Mouse (Mus musculus): ENCODE results near the gene Zfr2. TPM values are rescaled to one million over a fixed set of nuclear protein-coding genes. Genes with fewer than 3 reads are reported as not detected.

The Zfr2 gene
- polyA plus RNA-seq, 1 experiment = 93.1 TPM

GRCm38 (mm10) chr10:81261025-81261424 is 28.1 kb downstream of the Zfr2 start:
- no peak overlapping the region for H3K4me3 ChIP-seq (ENCODE audit: insufficient read depth, low read length)
- H3K4me1 ChIP-seq (ENCODE audit: control insufficient read depth, insufficient read depth, low read length) = peaks cover 6% of the 10 kb centered on the region
- no peak overlapping the region for H3K27ac ChIP-seq (ENCODE audit: insufficient read depth, low read length)
- TF ChIP-seq CTCF (IDR thresholded peaks at IDR 0.05; ENCODE audit: extremely low read depth, insufficient read depth, low read length) (no peak), POLR2A (IDR thresholded peaks at IDR 0.05; ENCODE audit: extremely low read depth, insufficient read depth, low read length) (no peak)

DNA sequence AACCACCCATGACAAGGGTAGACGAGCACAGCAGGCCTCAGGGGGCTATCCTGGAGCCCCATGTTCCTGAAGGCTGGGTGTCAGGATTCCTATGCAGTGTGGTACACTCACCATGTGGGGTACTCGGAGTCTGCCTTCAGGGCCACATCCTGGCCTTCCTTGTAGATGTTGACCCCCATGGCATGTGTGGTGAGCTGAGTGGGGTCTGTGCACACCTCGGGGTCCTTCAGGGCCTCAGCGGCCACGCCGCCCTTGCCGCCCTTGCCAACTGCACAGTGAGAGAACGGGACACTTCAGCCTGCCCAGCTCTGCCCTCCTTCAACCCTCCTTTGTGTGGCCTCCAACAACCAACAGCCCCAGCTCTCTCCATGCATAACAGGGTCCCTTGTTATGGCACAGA is 32.6 kb downstream of the Zfr2 start:
- Histone ChIP-seq H3K4me1 (ENCODE audit: control insufficient read depth, insufficient read depth, low read length) (no peaks in the 10 kb centered on the region), H3K27ac (ENCODE audit: insufficient read depth, low read length) (no peak overlapping the region), H3K4me3 (ENCODE audit: insufficient read depth, low read length) (no peak overlapping the region)
- TF ChIP-seq POLR2A (IDR thresholded peaks at IDR 0.05; ENCODE audit: extremely low read depth, insufficient read depth, low read length) (no peak), CTCF (IDR thresholded peaks at IDR 0.05; ENCODE audit: extremely low read depth, insufficient read depth, low read length) (no peak)

DNA sequence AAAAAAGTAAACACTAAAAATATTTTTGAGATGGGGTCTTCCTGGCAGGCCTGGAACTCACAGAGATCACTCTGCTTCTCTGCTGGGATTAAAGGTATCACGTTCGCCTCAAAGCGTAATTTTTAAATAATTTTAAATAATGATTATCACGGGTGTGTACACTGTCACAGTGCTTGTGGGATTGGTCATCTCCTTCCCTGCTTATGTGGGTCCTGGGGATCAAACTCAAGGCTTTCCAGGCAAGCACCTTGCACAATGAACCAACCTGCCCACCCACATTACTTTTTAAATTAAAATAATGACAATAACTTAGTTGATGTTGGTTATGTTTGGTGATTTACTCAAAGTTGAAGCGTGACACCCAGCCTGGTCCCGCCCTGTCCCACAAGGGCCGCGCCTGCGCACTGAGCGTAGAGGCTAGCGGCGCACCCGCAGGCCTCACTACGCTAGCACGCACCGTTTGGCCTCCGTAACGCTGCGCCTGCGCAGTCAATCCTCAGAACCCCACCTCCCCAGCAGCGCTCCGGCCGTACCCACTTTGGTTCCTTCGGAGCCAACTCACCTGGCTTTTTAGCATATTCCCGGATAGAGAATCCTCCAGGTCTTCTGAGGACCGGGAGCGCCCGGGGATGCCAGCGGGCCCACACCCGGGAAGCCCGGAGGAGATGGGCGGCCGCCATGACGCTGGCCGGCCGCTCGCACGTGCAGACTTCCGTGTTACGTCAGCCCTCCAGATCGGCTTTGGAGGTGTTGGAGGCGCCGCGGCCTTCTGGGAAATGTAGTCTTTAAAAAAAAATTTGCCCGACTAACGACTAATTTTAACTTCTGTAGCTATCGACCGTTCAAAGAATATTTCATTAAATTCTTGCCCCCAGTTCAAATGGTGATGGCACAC is 33.5 kb downstream of the Zfr2 start, which contains the start of the genes Mrpl54 and Apba3:
Gene Mrpl54 (minus strand): TSS at position 724 of the 895 bp plus-strand sequence.
Gene Apba3 (plus strand): TSS at position 750 of the 895 bp plus-strand sequence.
- Histone ChIP-seq H3K4me3 (ENCODE audit: insufficient read depth, low read length) (peak within 1 kb of the TSS; percentile 49), H3K4me1 (ENCODE audit: control insufficient read depth, insufficient read depth, low read length) (no peaks in the 10 kb centered on the region), H3K27ac (ENCODE audit: insufficient read depth, low read length) (peak within 1 kb of the TSS; percentile 85)
- peak; percentile 53; the same call in 1 of the 2 replicates for TF ChIP-seq POLR2A (IDR thresholded peaks at IDR 0.05; ENCODE audit: extremely low read depth, insufficient read depth, low read length)
- no peak for TF ChIP-seq CTCF (IDR thresholded peaks at IDR 0.05; ENCODE audit: extremely low read depth, insufficient read depth, low read length)

GRCm38 (mm10) chr10:81268056-81268455 is 35.1 kb downstream of the Zfr2 start:
- peak; percentile 86; the same call in 1 of the 2 replicates for TF ChIP-seq POLR2A (IDR thresholded peaks at IDR 0.05; ENCODE audit: extremely low read depth, insufficient read depth, low read length)
- TF ChIP-seq CTCF (IDR thresholded peaks at IDR 0.05; ENCODE audit: extremely low read depth, insufficient read depth, low read length) = no peak
- peak overlapping the region; percentile 49 for H3K4me3 ChIP-seq (ENCODE audit: insufficient read depth, low read length)
- H3K4me1 ChIP-seq (ENCODE audit: control insufficient read depth, insufficient read depth, low read length) = no peaks in the 10 kb centered on the region
- no peak overlapping the region for H3K27ac ChIP-seq (ENCODE audit: insufficient read depth, low read length)

- Histone ChIP-seq H3K4me1 (ENCODE audit: control insufficient read depth, insufficient read depth, low read length) (no peaks in the 10 kb centered on the region), H3K4me3 (ENCODE audit: insufficient read depth, low read length) (peak overlapping the region; percentile 49), H3K27ac (ENCODE audit: insufficient read depth, low read length) (no peak overlapping the region)
- TF ChIP-seq CTCF (IDR thresholded peaks at IDR 0.05; ENCODE audit: extremely low read depth, insufficient read depth, low read length) = no peak
- TF ChIP-seq POLR2A (IDR thresholded peaks at IDR 0.05; ENCODE audit: extremely low read depth, insufficient read depth, low read length) = no peak
These were observed 35.9 kb downstream of the Zfr2 start for GRCm38 (mm10) chr10:81268643-81269412.

GRCm38 (mm10) chr10:81272356-81272755 is 39.4 kb downstream of the Zfr2 start:
- H3K4me3 ChIP-seq (ENCODE audit: insufficient read depth, low read length) = no peak overlapping the region
- no peaks in the 10 kb centered on the region for H3K4me1 ChIP-seq (ENCODE audit: control insufficient read depth, insufficient read depth, low read length)
- TF ChIP-seq POLR2A (IDR thresholded peaks at IDR 0.05; ENCODE audit: extremely low read depth, insufficient read depth, low read length) = no peak
- TF ChIP-seq CTCF (IDR thresholded peaks at IDR 0.05; ENCODE audit: extremely low read depth, insufficient read depth, low read length) = no peak
- no peak overlapping the region for H3K27ac ChIP-seq (ENCODE audit: insufficient read depth, low read length)

GRCm38 (mm10) chr10:81273842-81274241 is 40.9 kb downstream of the Zfr2 start:
- TF ChIP-seq CTCF (IDR thresholded peaks at IDR 0.05; ENCODE audit: extremely low read depth, insufficient read depth, low read length) (no peak), POLR2A (IDR thresholded peaks at IDR 0.05; ENCODE audit: extremely low read depth, insufficient read depth, low read length) (no peak)
- Histone ChIP-seq H3K27ac (ENCODE audit: insufficient read depth, low read length) (no peak overlapping the region), H3K4me3 (ENCODE audit: insufficient read depth, low read length) (no peak overlapping the region), H3K4me1 (ENCODE audit: control insufficient read depth, insufficient read depth, low read length) (no peaks in the 10 kb centered on the region)

GRCm38 (mm10) chr10:81277676-81278075 is 44.7 kb downstream of the Zfr2 start:
- no peak for TF ChIP-seq POLR2A (IDR thresholded peaks at IDR 0.05; ENCODE audit: extremely low read depth, insufficient read depth, low read length)
- Histone ChIP-seq H3K4me3 (ENCODE audit: insufficient read depth, low read length) (no peak overlapping the region), H3K27ac (ENCODE audit: insufficient read depth, low read length) (no peak overlapping the region), H3K4me1 (ENCODE audit: control insufficient read depth, insufficient read depth, low read length) (no peaks in the 10 kb centered on the region)

DNA sequence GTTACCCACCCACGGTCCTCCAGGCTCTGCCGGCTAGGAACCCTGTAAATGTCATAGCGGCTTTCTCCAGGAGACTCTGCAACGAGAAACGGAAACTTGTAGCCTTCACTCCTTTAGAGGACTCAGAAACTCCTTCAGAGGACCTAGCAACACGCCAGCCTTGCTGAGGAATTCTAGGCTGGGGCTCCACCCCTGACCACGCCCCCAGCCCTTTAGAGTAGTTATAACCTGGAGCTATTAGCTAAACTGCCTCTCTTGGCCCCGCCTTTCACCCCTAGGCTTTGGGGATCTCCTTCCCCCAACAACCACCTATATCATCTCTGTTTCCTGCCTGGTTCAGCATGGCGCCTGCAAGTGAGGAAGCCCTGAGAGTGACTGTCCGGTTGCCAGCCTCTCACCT is 46.5 kb downstream of the Zfr2 start:
- Histone ChIP-seq H3K27ac (ENCODE audit: insufficient read depth, low read length) (no peak overlapping the region), H3K4me3 (ENCODE audit: insufficient read depth, low read length) (no peak overlapping the region), H3K4me1 (ENCODE audit: control insufficient read depth, insufficient read depth, low read length) (no peaks in the 10 kb centered on the region)
- TF ChIP-seq POLR2A (IDR thresholded peaks at IDR 0.05; ENCODE audit: extremely low read depth, insufficient read depth, low read length) (no peak), CTCF (IDR thresholded peaks at IDR 0.05; ENCODE audit: extremely low read depth, insufficient read depth, low read length) (no peak)
